Mouse (Mus musculus) left cerebral cortex, postnatal 14 days (tissue): ENCODE data around the gene Sfxn3. TPM values are rescaled to one million over a fixed set of nuclear protein-coding genes. Genes with fewer than 3 reads are reported as not detected.

Experiments
- DNase-seq, 2 experiments: peaks; one replicate each; pipeline ENCODE4 v3.0.0; 2021 to 2022; ENCODE audit warnings: low spot score in 2 of 2, mixed read lengths in 1 of 2
- intact Hi-C: fragments of 180-260 bp; cut with DNase I; formaldehyde crosslinking; loops from one replicate; pipeline ENCODE4 v1.15.1; 2025
- total RNA-seq, 2 experiments: library from RNA; stranded (reverse); gene quantifications; 2 replicates each; pipeline ENCODE4 v1.2.3; 2021

Sfxn3 gene
- total RNA-seq, 2 experiments from 2014 or later, result 111 to 115 TPM

- no peak for DNase-seq
- intact Hi-C loops, result no loop called here
Observed at GRCm38 (mm10) chr19:45065226-45065625, 17.9 kb downstream of the Sfxn3 start.

DNA sequence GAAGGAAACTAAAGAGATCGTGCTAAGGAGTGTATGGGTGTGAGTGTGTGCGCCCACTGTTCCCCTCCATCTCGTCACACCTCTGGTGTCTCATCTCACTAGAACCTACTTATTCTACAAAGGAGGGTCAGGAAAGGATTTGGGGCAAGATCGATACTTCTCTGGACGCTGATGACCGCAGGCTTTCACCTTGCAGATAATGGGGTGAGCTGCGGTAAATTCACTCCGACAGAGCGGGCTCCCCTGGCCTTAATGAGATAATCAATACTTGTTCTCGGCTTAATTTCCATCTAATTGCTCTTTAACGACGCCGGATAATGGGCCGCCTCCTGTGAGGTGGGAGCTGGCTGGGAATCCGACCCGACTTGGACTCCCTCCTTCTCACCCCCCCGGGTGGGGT is 19.9 kb downstream of the Sfxn3 start:
- intact Hi-C loops, result no loop called here
- DNase-seq, result no peak

- DNase-seq, result no peak
- intact Hi-C loops, result no loop called here
Observed at GRCm38 (mm10) chr19:45067758-45068510, 20.6 kb downstream of the Sfxn3 start.

DNA sequence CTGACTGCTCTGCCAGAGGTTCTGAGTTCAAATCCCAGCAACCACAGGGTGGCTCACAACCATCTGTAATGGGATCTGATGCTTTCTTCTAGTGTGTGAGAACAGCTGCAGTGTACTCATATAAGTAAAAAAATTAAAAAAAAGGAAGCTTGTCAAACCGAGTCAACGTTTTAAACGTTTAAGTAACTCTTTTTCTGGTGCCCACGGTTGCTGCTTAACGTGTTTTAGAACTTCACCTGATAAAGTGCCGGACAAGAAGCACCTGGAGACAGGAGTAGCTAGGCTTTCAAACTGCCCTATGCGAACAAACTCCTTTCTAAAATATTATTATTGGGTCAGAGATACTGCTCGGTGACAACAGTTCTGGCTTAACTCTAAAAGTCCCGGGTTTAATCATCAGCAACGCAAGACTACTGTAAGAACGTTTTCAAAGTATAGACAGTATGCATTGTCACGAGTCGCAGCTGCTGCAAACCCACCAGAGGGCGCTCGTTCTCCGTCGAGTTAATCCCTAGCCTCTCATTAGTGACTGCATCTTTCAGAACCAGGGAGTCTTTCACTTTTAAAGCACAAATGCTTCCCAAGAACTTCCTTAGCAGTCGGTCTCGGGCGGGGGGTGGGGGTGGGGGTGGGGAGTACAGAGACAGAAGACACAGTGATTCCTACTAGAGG is 26.7 kb downstream of the Sfxn3 start:
- intact Hi-C loops, result loop anchor here (2.0 kb wide), 1 partner anchor 87 kb away; no protein-coding TSS in a partner anchor
- peak; percentile 69 to 82 for DNase-seq

- peak; percentile 92 to 96 for DNase-seq
- intact Hi-C loops, result loop anchor here (2.0 to 5.0 kb wide), 3 partner anchors 86 to 1467 kb away; no protein-coding TSS in a partner anchor
Observed at GRCm38 (mm10) chr19:45074580-45075322, 27.4 kb downstream of the Sfxn3 start, which contains the start of gene Kazald1. Kazald1 (plus strand) TSS chr19:45075241.

DNA sequence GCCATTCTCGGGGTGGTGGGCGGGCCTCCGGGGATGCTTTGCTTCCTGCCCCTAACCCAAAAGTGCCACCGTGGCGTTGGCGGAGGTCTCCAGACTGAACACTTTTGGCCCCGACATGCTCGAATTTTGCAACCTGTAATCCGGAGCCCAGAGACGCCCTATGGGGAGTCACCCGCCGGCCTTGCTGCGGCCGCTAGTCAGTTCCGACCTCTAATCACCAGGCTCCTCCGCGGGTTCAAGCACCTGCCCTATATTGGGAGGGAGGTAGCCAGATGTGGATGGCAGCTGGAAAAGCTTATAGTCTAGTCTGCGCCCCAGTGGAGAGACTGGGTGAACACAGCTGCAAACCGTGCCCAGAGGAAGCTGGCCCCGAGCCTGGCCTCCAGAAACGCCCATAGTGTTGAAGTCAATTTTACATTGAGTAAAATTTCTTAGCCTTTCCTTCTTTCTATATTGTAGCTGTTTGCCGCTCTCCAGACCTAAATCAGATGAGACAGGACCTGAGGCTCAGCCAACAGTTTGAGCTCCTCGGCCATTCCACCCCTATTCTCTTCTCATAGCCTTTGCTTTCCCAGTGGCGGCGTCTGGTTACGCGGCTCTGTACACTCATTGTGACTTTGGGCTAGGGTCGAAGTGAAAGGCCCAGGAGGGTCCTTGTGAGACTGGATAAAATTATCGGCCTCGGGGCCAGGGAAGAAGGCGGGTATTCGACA is 28.2 kb downstream of the Sfxn3 start:
- no peak for DNase-seq
- intact Hi-C loops, result loop anchor here (2.0 to 5.0 kb wide), 3 partner anchors 85 to 1468 kb away; no protein-coding TSS in a partner anchor

GRCm38 (mm10) chr19:45076036-45076575 is 28.8 kb downstream of the Sfxn3 start:
- intact Hi-C loops, result loop anchor here (5.0 kb wide), 2 partner anchors 166 to 1469 kb away; no protein-coding TSS in a partner anchor
- DNase-seq, result no peak

DNA sequence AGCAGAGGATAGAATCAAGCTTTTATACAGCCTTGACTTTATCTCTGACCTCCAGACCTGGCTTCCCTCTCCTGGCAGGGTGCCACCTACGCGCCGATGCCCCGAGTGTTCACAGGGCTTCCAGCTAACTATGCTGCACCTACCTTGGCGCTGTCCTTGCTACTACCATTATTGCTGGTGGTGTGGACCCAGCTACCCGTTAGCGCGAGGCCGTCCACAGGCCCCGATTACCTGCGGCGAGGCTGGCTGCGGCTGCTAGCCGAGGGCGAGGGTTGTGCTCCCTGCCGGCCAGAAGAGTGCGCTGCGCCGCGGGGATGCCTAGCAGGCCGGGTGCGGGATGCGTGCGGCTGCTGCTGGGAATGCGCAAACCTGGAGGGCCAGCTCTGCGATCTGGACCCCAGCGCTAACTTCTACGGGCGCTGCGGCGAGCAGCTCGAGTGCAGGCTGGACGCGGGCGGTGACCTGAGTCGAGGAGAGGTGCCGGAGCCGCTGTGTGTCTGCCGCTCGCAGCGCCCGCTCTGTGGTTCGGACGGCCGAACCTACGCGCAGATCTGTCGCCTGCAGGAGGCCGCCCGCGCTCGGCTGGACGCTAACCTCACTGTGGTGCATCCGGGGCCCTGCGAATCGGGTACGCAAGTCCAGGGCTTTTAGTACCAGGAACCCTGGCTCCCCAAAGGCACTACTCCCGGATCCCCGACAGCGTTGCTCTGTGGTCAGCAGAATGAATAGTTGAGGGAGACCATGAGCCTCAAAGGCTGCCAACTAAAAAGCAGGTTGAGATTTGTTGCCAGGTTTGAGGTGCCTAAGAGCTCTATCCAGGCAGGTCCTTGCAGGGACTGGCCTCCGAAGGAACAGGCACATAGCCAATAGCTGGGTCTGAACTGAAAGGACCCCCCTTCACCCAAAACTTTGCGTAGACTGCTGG is 29.5 kb downstream of the Sfxn3 start:
- intact Hi-C loops, result loop anchor here (5.0 kb wide), 2 partner anchors 165 to 1470 kb away; no protein-coding TSS in a partner anchor

DNA sequence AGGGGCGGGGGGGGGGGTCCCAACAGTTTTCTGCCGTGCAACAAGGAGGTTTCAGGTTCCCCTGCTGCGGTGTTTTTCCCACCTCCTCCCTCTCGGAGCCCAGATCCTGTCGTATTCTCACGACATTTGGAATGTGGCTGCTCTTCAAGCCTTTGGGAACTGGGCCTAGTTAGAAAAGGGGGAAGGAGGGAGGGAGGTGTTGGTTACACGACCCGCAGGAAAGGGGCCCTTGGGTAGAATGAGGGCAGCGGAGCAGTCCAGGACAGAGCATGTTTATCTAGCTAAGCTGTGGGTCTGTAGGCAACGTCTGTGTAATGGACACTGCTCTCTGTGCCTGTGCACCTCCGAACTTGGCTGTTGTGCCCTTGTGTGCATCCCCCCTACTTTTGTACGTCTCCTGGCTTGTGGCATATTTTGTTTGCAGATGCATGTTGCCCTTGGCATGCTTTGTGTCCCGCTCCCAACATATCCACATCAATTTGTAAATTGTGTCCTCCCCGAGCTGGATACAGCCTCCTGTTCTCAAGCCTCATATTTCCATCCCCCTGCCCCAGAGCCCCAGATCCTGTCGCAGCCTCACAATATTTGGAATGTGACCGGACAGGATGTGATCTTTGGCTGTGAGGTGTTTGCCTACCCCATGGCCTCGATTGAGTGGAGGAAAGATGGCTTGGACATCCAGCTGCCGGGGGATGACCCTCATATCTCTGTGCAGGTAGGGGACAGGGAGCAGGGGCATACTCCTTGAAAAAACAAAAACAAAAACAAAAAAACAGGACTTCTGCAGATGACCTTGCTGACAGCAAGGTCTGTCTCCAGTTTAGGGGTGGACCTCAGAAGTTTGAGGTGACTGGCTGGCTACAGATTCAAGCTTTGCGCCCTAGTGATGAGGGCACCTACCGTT is 30.7 kb downstream of the Sfxn3 start:
- intact Hi-C loops, result loop anchor here (5.0 kb wide), 2 partner anchors 164 to 1471 kb away; no protein-coding TSS in a partner anchor
- no peak for DNase-seq

More for the DNA sequence above, 29.5 kb downstream of the Sfxn3 start:
- DNase-seq, result peak in 1 of 2 experiments; percentile 39

GRCm38 (mm10) chr19:45078971-45079764 is 31.9 kb downstream of the Sfxn3 start:
- intact Hi-C loops, result loop anchor here (5.0 kb wide), 2 partner anchors 163 to 1472 kb away; no protein-coding TSS in a partner anchor
- DNase-seq, result no peak

DNA sequence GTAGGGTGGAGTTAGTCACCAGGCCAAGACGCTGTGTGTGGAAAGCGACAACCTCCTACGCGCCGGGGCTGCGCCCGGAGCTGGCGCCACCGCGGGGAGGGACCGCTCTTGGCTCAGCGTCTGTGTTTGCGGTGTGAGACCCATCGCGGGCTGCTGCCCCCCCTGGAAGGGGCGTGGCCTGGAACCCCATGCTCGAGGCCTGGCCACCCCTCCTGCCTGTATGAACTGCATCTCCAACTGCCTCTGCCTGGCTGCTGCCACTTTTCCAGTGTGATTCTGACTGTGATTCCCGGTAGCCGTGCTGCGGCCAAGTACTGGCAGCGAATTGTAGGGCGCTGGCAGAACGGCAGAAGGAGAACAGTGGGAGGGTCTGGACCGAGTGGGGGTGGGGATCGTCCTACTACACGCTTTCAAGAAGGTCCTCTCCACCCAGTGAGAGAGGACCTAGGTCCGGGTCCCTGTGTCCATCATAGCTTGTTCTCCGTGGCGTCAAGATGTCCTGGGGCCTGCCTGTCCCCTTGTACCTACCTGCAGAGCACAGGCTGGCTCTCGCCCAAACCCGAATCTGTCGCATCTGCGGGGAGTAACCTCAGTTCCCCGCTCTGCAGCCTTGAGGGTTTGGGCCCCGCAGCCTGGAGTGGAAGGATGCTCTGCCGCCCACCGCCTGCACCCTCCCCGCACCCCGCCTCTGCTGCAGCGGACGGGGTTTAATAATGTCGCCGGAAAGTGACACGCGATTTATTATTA is 32.6 kb downstream of the Sfxn3 start:
- intact Hi-C loops, result loop anchor here (5.0 kb wide), 2 partner anchors 162 to 1473 kb away; no protein-coding TSS in a partner anchor
- peak; percentile 30 to 48 for DNase-seq

GRCm38 (mm10) chr19:45080711-45081110 is 33.4 kb downstream of the Sfxn3 start:
- no peak for DNase-seq
- intact Hi-C loops, result no loop called here

DNA sequence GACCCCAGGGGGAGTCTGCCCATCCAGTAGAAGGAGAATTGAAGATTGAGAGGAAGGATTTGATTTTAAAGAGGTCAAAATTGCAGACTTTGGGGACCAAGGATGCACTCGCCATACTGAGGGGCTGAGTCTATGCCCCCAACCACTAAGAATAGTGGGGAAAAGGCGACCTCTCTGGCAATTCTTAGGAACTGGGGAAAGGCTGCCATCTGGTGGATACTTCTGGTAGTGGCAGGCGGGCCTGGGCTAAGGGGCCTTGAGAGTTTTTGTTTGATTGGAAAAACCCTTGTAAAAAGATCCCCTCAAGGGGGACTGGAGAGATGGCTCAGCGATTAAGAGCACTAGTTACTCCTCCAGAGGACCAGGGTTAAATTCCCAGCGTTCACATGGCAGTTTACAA is 34.0 kb downstream of the Sfxn3 start:
- intact Hi-C loops, result no loop called here
- DNase-seq, result peak; percentile 57 to 67

DNA sequence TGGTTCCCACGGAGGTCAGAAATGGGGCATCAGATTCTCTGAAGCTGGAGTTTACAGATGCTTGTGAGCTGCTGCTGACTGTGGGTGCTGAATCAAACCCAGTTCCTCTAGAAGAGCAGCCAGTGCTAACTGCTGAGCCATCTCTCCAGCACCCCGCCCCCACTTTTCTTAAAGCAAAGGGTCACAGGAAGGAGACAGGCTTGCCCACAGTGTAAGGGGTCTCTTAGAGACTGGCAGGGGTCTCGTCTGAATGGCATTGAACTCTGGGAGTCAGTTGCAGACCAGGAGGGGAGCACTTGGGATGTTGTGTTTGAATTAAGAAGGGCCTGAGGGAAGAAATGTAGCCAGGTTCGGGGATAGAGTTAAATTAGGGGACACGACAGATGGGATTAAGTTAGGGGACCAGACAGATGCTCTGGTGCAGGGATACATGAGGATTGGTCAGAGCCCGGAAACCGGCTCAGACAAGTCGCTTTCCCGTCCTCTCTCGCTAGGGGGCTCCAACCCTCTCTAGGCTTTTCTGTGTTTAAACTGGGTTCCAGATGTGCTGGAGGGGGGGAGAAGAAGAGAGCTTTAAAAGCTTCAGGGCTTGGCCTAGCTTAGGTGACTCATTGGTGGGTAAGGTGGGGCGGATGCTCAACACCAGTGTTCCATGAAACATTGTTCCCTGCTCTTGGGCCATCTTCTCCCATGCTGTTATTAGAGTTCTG is 34.7 kb downstream of the Sfxn3 start:
- intact Hi-C loops, result no loop called here

DNA sequence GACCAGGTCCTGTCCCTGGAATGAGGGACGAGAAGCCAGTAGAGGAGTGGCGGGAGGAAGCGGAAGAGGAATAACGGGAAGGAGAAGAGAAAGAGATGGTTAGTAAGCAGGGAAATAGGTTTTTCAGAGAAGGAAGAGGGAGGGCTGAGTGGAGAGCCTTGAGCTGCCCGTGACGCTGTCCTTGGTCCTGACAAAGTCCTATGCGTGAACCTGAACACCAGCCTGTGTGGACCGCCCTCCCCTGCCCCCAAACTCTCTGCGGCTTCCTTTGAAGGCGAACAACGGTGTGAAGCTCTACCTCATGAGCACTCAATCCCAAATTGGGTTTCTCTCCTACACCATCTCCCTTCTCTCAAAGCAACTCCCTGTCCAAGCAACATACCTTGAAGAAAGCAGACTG is 50.6 kb downstream of the Sfxn3 start:
- intact Hi-C loops, result no loop called here

More for the DNA sequence above, 34.7 kb downstream of the Sfxn3 start:
- DNase-seq, result peak; percentile 43 to 58

More for the DNA sequence above, 50.6 kb downstream of the Sfxn3 start:
- DNase-seq, result no peak
